In genomic region chr4:66828686-66829085, GRCm38 (mm10) we compare ENCODE assay signal across 8 mouse cellular contexts. TPM values are rescaled to one million over a fixed set of nuclear protein-coding genes. Genes with fewer than 3 reads are reported as not detected.
DNase-seq lines count a peak whose midpoint lies in the region; ATAC-seq and TF ChIP-seq lines count a peak whose summit lies in the region.

No protein-coding gene starts in this region.

- peak overlapping the region; percentile 37; the same call in 1 of the 2 replicates for H3K4me2 ChIP-seq in embryonic facial prominence, embryonic 14.5 days (ENCODE audit: low read depth, low read length)
- H3K4me2 ChIP-seq in intestine, postnatal 0 days (replicated peaks; ENCODE audit: low read depth), result peak overlapping the region; percentile 57; the same call in 1 of the 2 replicates
- H3K4me2 ChIP-seq in midbrain, embryonic 11.5 days, result no peak overlapping the region

- intact Hi-C loops in gastrocnemius, adult 2 months (cut with DNase I), result no loop called here

- no peaks in the 10 kb centered on the region for H3K27me3 ChIP-seq in embryonic facial prominence, embryonic 14.5 days (replicated peaks; ENCODE audit: control insufficient read depth, insufficient read depth, low read length)
- no peaks in the 10 kb centered on the region for H3K27me3 ChIP-seq in intestine, postnatal 0 days (replicated peaks; ENCODE audit: control insufficient read depth, insufficient read depth, low read length)
- no peaks in the 10 kb centered on the region for H3K27me3 ChIP-seq in midbrain, embryonic 11.5 days (ENCODE audit: control insufficient read depth, insufficient read depth, low read length)

- no peak overlapping the region for H3K9ac ChIP-seq in embryonic facial prominence, embryonic 14.5 days (ENCODE audit: low read depth, low read length)
- H3K9ac ChIP-seq in intestine, postnatal 0 days (ENCODE audit: low read depth, low read length), result no peak overlapping the region
- no peak overlapping the region for H3K9ac ChIP-seq in midbrain, embryonic 11.5 days (ENCODE audit: low read length)

- peak overlapping the region; percentile 89 for H3K27ac ChIP-seq in gastrocnemius, adult 2 months
- 0 out of 2 replicates have a peak overlapping the region, but pooled peaks have one; percentile 4 for H3K27ac ChIP-seq in embryonic facial prominence, embryonic 14.5 days (replicated peaks; ENCODE audit: low read depth, low read length)
- no peak overlapping the region for H3K27ac ChIP-seq in intestine, postnatal 0 days (ENCODE audit: low read depth, low read length)
- no peak overlapping the region for H3K27ac ChIP-seq in midbrain, embryonic 11.5 days (ENCODE audit: low read depth, low read length)

- ATAC-seq in embryonic facial prominence, embryonic 14.5 days (ENCODE audit: low read depth), result peak; percentile 83
- no peak for ATAC-seq in intestine, postnatal 0 days
- no peak for ATAC-seq in midbrain, embryonic 11.5 days (ENCODE audit: low FRiP score)

- no peaks in the 10 kb centered on the region; the same call in 1 of the 2 replicates for H3K4me1 ChIP-seq in embryonic facial prominence, embryonic 14.5 days (ENCODE audit: control insufficient read depth, insufficient read depth, low read length)
- no peaks in the 10 kb centered on the region for H3K4me1 ChIP-seq in intestine, postnatal 0 days (replicated peaks; ENCODE audit: control insufficient read depth, insufficient read depth, low read length)
- H3K4me1 ChIP-seq in midbrain, embryonic 11.5 days (ENCODE audit: control insufficient read depth, insufficient read depth, low read length), result no peaks in the 10 kb centered on the region

- no peak for DNase-seq in gastrocnemius, adult 2 months
- DNase-seq in gastrocnemius, postnatal 10 days, result no peak
- peak; percentile 61 for DNase-seq in 3134 (ENCODE audit: extremely low read depth, insufficient read length, low spot score)
- DNase-seq in embryonic facial prominence, embryonic 14.5 days (ENCODE audit: low spot score), result peak; percentile 67
- DNase-seq in yolk sac, embryonic 10.5 days (ENCODE audit: low spot score), result no peak
- no peak for DNase-seq in cerebellum, adult 9-10 months
- no peak for DNase-seq in midbrain, embryonic 11.5 days (ENCODE audit: low spot score, missing footprints)

- H3K4me3 ChIP-seq in gastrocnemius, adult 2 months, result peak overlapping the region; percentile 83
- peak overlapping the region; percentile 10; the same call in 1 of the 2 replicates for H3K4me3 ChIP-seq in embryonic facial prominence, embryonic 14.5 days (ENCODE audit: low read depth, low read length)
- no peak overlapping the region for H3K4me3 ChIP-seq in intestine, postnatal 0 days (ENCODE audit: low read depth, low read length)
- H3K4me3 ChIP-seq in midbrain, embryonic 11.5 days (ENCODE audit: low read depth, low read length), result no peak overlapping the region

- no peaks in the 10 kb centered on the region for H3K9me3 ChIP-seq in embryonic facial prominence, embryonic 14.5 days (ENCODE audit: control insufficient read depth, low read length)
- H3K9me3 ChIP-seq in intestine, postnatal 0 days (ENCODE audit: control insufficient read depth), result no peaks in the 10 kb centered on the region
- H3K9me3 ChIP-seq in midbrain, embryonic 11.5 days (ENCODE audit: control insufficient read depth, low read length), result no peaks in the 10 kb centered on the region

- whole genome bisulfite sequencing in embryonic facial prominence, embryonic 14.5 days, result 14% methylated on average over 5 of the region's 5 CpGs
- 8% methylated on average over 5 of the region's 5 CpGs for WGBS in intestine, postnatal 0 days
- 61% methylated on average over 5 of the region's 5 CpGs for WGBS in midbrain, embryonic 11.5 days

- H3K36me3 ChIP-seq in embryonic facial prominence, embryonic 14.5 days (ENCODE audit: control insufficient read depth, insufficient read depth, low read length), result no peaks in the 10 kb centered on the region
- H3K36me3 ChIP-seq in intestine, postnatal 0 days (ENCODE audit: control insufficient read depth, insufficient read depth), result no peaks in the 10 kb centered on the region
- no peaks in the 10 kb centered on the region for H3K36me3 ChIP-seq in midbrain, embryonic 11.5 days (ENCODE audit: control insufficient read depth, insufficient read depth, low read length)

- no peak for TF ChIP-seq CTCF in gastrocnemius, adult 2 months (IDR thresholded peaks at IDR 0.05)
- no peak for TF ChIP-seq CTCF in intestine, postnatal 0 days (IDR thresholded peaks at IDR 0.05; ENCODE audit: low read depth)

RNA-seq across cellular contexts. Expression of gene Tlr4, which starts 1.3 kb away (rescaled TPM):
- 1 to 10 TPM; 4.1 to 6.3 TPM for total RNA-seq in gastrocnemius, adult 2 months (2021)
- total RNA-seq in gastrocnemius, postnatal 10 days (2021), result 1 to 10 TPM; 6.4 to 8.7 TPM
- 2.4 and 2.9 TPM in 2 replicates for polyA plus RNA-seq in embryonic facial prominence, embryonic 14.5 days (2014; fragmentation: Nextera tagmentation; extraction: Ambion mirVana)
- polyA plus RNA-seq in intestine, postnatal 0 days (2015; fragmentation: Nextera tagmentation; extraction: Ambion mirVana), result 0.64 and 0.78 TPM in 2 replicates
- polyA plus RNA-seq in midbrain, embryonic 11.5 days (2014; fragmentation: Nextera tagmentation; extraction: Ambion mirVana), result 0.74 and 0.97 TPM in 2 replicates

Comparison
In these comparisons a context has a peak if more than half of its experiments do, and no peak if none do; other contexts are left out.
1. DNase-seq: peak in 3134 (single experiment) and embryonic facial prominence, embryonic 14.5 days (single experiment); none in gastrocnemius, adult 2 months (single experiment), gastrocnemius, postnatal 10 days (single experiment), yolk sac, embryonic 10.5 days (single experiment), cerebellum, adult 9-10 months (single experiment) and midbrain, embryonic 11.5 days (single experiment).
2. H3K27ac ChIP-seq: peak in gastrocnemius, adult 2 months (single experiment) and embryonic facial prominence, embryonic 14.5 days (single experiment); none in intestine, postnatal 0 days (single experiment) and midbrain, embryonic 11.5 days (single experiment).
3. H3K4me3 ChIP-seq: peak in gastrocnemius, adult 2 months (single experiment) and embryonic facial prominence, embryonic 14.5 days (single experiment); none in intestine, postnatal 0 days (single experiment) and midbrain, embryonic 11.5 days (single experiment).